9 mouse cellular contexts compared by ENCODE assay signal in genomic region chr5:74197541-74198330, GRCm38 (mm10). TPM values are rescaled to one million over a fixed set of nuclear protein-coding genes. Genes with fewer than 3 reads are reported as not detected.
DNase-seq lines count a peak whose midpoint lies in the region; ATAC-seq and TF ChIP-seq lines count a peak whose summit lies in the region.
"Had no signal": no experiment of that assay in that cellular context is flagged by ENCODE, and none has a peak within 500 bp of the region (broad histone marks: within the 10 kb centered on the region; RNA-seq: fewer than 3 reads in every experiment).

No protein-coding gene starts in this region.

- H3K4me1 ChIP-seq in kidney, postnatal 0 days (replicated peaks; ENCODE audit: insufficient read depth, low read length): peaks cover 25% of the 10 kb centered on the region
- peaks cover 13% of the 10 kb centered on the region; the same call in 1 of the 2 replicates for H3K4me1 ChIP-seq in embryonic facial prominence, embryonic 11.5 days (ENCODE audit: control insufficient read depth, insufficient read depth, low read length)
- peaks cover 66% of the 10 kb centered on the region for H3K4me1 ChIP-seq in heart, embryonic 15.5 days (replicated peaks)
- H3K4me1 ChIP-seq in liver, postnatal 0 days (ENCODE audit: insufficient read depth): peaks cover 10% of the 10 kb centered on the region; the same call in 1 of the 2 replicates

- H3K27ac ChIP-seq in kidney, postnatal 0 days: peak overlapping the region; percentile 25
- 0 out of 2 replicates have a peak overlapping the region, but pooled peaks have one; percentile 25 for H3K27ac ChIP-seq in embryonic facial prominence, embryonic 11.5 days (replicated peaks; ENCODE audit: low read depth, low read length)
- peak overlapping the region; percentile 92 for H3K27ac ChIP-seq in heart, embryonic 15.5 days
- no peak overlapping the region for H3K27ac ChIP-seq in liver, postnatal 0 days (ENCODE audit: low read depth)

- H3K36me3 ChIP-seq in kidney, postnatal 0 days (ENCODE audit: insufficient read depth, low read length): peaks cover 18% of the 10 kb centered on the region
- H3K36me3 ChIP-seq in embryonic facial prominence, embryonic 11.5 days (replicated peaks; ENCODE audit: control insufficient read depth, insufficient read depth, low read depth, low read length): no peaks in the 10 kb centered on the region; the same call in none of the 2 replicates
- H3K36me3 ChIP-seq in heart, embryonic 15.5 days: peaks cover 23% of the 10 kb centered on the region
- H3K36me3 ChIP-seq in liver, postnatal 0 days (replicated peaks; ENCODE audit: insufficient read depth, low read length): peaks cover 13% of the 10 kb centered on the region

- no peak for TF ChIP-seq EP300 in liver, postnatal 0 days (IDR thresholded peaks at IDR 0.05; ENCODE audit: low read depth)

- H3K9ac ChIP-seq in kidney, postnatal 0 days (ENCODE audit: low read depth, low read length): peak overlapping the region; percentile 51; the same call in 1 of the 2 replicates
- H3K9ac ChIP-seq in embryonic facial prominence, embryonic 11.5 days (replicated peaks; ENCODE audit: low read length): no peak overlapping the region; the same call in 1 of the 2 replicates
- H3K9ac ChIP-seq in heart, embryonic 15.5 days: peak overlapping the region; percentile 99
- H3K9ac ChIP-seq in liver, postnatal 0 days (replicated peaks): no peak overlapping the region

- H3K4me2 ChIP-seq in kidney, postnatal 0 days (ENCODE audit: low read length): peak overlapping the region; percentile 79
- H3K4me2 ChIP-seq in embryonic facial prominence, embryonic 11.5 days (ENCODE audit: low read depth, low read length): peak overlapping the region; percentile 93
- peak overlapping the region; percentile 97 for H3K4me2 ChIP-seq in heart, embryonic 15.5 days
- H3K4me2 ChIP-seq in liver, postnatal 0 days (ENCODE audit: low read depth, low read length): 0 out of 2 replicates have a peak overlapping the region, but pooled peaks have one; percentile 89

- no peaks in the 10 kb centered on the region for H3K27me3 ChIP-seq in kidney, postnatal 0 days (ENCODE audit: insufficient read depth, low read length)
- H3K27me3 ChIP-seq in embryonic facial prominence, embryonic 11.5 days (ENCODE audit: control insufficient read depth, insufficient read depth, low read length): no peaks in the 10 kb centered on the region
- H3K27me3 ChIP-seq in heart, embryonic 15.5 days: no peaks in the 10 kb centered on the region
- H3K27me3 ChIP-seq in liver, postnatal 0 days (ENCODE audit: insufficient read depth, low read length): 0 out of 2 replicates have a peak, but pooled peaks cover 5% of the 10 kb centered on the region

- peak; percentile 78 for DNase-seq in kidney, postnatal 0 days (ENCODE audit: low spot score)
- no peak for DNase-seq in kidney, postnatal 25 days
- no peak for DNase-seq in embryonic facial prominence, embryonic 11.5 days (ENCODE audit: low spot score)
- no peak for DNase-seq in liver, postnatal 0 days
- DNase-seq in thymus, adult 18-20 months: no peak
- no peak for DNase-seq in frontal cortex, adult 2 months (ENCODE audit: extremely low spot score in 1 of 2, low spot score in 1 of 2)
- DNase-seq in layer of hippocampus, adult 8-10 months (ENCODE audit: low spot score in 2 of 2): no peak
- DNase-seq: cerebellum, adult 11-12 months had no signal

- H3K9me3 ChIP-seq in kidney, postnatal 0 days (replicated peaks; ENCODE audit: low read length): no peaks in the 10 kb centered on the region
- H3K9me3 ChIP-seq in embryonic facial prominence, embryonic 11.5 days (replicated peaks; ENCODE audit: control insufficient read depth, low read length): no peaks in the 10 kb centered on the region
- H3K9me3 ChIP-seq in heart, embryonic 15.5 days (replicated peaks): no peaks in the 10 kb centered on the region
- no peaks in the 10 kb centered on the region for H3K9me3 ChIP-seq in liver, postnatal 0 days (ENCODE audit: low read length)

- ATAC-seq in kidney, postnatal 0 days (replicated peaks; ENCODE audit: low FRiP score, low read depth): no peak
- ATAC-seq in embryonic facial prominence, embryonic 11.5 days (replicated peaks; ENCODE audit: insufficient number of reproducible peaks, low FRiP score, low TSS enrichment, low read depth): no peak
- ATAC-seq in heart, embryonic 15.5 days (replicated peaks; ENCODE audit: insufficient number of reproducible peaks, insufficient read depth, low FRiP score, low read depth): no peak
- no peak for ATAC-seq in liver, postnatal 0 days

- 51% methylated on average over 22 of the region's 22 CpGs for WGBS in kidney, postnatal 0 days
- 78% methylated on average over 22 of the region's 22 CpGs for WGBS in embryonic facial prominence, embryonic 11.5 days
- WGBS in heart, embryonic 15.5 days: 60% methylated on average over 22 of the region's 22 CpGs
- 83% methylated on average over 22 of the region's 22 CpGs for WGBS in liver, postnatal 0 days (ENCODE audit: insufficient replicate concordance)

- TF ChIP-seq CTCF in kidney, postnatal 0 days (IDR thresholded peaks at IDR 0.05; ENCODE audit: low read depth): no peak
- TF ChIP-seq CTCF in liver, postnatal 0 days (IDR thresholded peaks at IDR 0.05; ENCODE audit: low read depth): no peak

- H3K4me3 ChIP-seq in kidney, postnatal 0 days (replicated peaks; ENCODE audit: low read depth, low read length): peak overlapping the region; percentile 90
- H3K4me3 ChIP-seq in embryonic facial prominence, embryonic 11.5 days (ENCODE audit: low read depth, low read length): peak overlapping the region; percentile 98
- H3K4me3 ChIP-seq in heart, embryonic 15.5 days: peak overlapping the region; percentile 98
- H3K4me3 ChIP-seq in liver, postnatal 0 days (ENCODE audit: low read depth, low read length): no peak overlapping the region

RNA-seq across cellular contexts. Expression of gene Rasl11b, which starts 2.6 kb away (rescaled TPM):
- 96.5 and 99.9 TPM in 2 replicates for polyA plus RNA-seq in kidney, postnatal 0 days (2015; fragmentation: Nextera tagmentation; extraction: Ambion mirVana)
- polyA plus RNA-seq in embryonic facial prominence, embryonic 11.5 days (2014; fragmentation: Nextera tagmentation; extraction: Ambion mirVana): 82.8 and 83.8 TPM in 2 replicates
- polyA plus RNA-seq in heart, embryonic 15.5 days (2015; fragmentation: Nextera tagmentation; extraction: Ambion mirVana): 90.2 and 101 TPM in 2 replicates
- polyA plus RNA-seq in liver, postnatal 0 days (2015; fragmentation: Nextera tagmentation; extraction: Ambion mirVana): 9.4 and 9.6 TPM in 2 replicates
- polyA plus RNA-seq in frontal cortex, adult 2 months (2012; rRNA removed): 191 and 225 TPM in 2 replicates
- 10 to 100 TPM; 60.9 to 67.0 (median 63.6) TPM for total RNA-seq in layer of hippocampus, adult 8-10 months (2022)

Comparison
In these comparisons a context has a peak if more than half of its experiments do, and no peak if none do; other contexts are left out.
1. H3K9ac ChIP-seq: peak in kidney, postnatal 0 days (single experiment) and heart, embryonic 15.5 days (single experiment); none in embryonic facial prominence, embryonic 11.5 days (single experiment) and liver, postnatal 0 days (single experiment).
2. Peak in every context shown above with its lines, with median percentiles within 50 percentile points of each other: H3K4me2 ChIP-seq.